Mouse (Mus musculus) cerebellum, adult 8-10 months (tissue): ENCODE data around the gene Prpsap1.
"Not testable (repeated sequence)": the region's sequence is repeated elsewhere in the genome, so short reads cannot be mapped to it uniquely, and the experiment has no call there.

Experiments used
- DNase-seq: peaks from one replicate; pipeline ENCODE4 v3.0.0; 2022

The Prpsap1 gene

DNA sequence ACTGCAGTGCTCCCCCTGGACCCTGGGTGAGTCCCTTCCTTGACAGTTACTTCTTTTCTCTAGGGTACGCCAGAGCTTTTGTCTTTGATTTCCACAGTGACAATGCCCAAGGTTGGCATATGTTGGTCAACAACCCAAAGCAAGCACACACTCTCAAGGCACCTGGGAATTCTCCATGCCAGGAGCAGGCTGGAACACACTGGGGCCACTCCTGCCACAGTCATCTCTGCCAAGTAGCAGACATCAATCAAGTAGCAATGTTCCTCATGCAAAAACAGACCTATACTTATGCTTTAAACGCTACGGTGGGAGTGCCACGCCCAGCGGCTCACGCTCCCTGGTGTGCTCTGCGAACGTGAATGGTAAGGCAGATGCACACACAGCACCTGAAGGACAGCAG is 13.0 kb downstream of the Prpsap1 start:
- DNase-seq, result no peak

- no peak for DNase-seq
Measured at GRCm38 (mm10) chr11:116479832-116480231, 14.2 kb downstream of the Prpsap1 start.

DNA sequence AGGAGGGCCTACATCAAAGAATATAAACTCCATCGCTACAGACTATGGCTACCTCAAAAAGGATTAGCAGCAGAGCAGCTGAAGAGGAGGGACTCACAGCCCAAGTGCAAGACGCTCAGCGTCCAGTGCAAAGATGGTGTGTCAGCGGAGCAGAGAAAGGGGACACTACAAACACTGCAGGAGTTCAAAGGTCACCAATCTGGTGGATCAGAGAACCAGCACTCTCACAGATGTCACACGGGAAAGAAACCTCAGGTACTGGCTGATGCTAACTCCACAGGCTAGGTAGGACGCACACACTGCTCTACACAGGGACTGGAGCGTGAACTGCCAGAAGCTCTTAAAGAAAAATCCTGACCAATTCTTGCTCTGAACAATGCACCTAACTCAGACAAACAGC is 15.0 kb downstream of the Prpsap1 start:
- DNase-seq, result no peak

DNA sequence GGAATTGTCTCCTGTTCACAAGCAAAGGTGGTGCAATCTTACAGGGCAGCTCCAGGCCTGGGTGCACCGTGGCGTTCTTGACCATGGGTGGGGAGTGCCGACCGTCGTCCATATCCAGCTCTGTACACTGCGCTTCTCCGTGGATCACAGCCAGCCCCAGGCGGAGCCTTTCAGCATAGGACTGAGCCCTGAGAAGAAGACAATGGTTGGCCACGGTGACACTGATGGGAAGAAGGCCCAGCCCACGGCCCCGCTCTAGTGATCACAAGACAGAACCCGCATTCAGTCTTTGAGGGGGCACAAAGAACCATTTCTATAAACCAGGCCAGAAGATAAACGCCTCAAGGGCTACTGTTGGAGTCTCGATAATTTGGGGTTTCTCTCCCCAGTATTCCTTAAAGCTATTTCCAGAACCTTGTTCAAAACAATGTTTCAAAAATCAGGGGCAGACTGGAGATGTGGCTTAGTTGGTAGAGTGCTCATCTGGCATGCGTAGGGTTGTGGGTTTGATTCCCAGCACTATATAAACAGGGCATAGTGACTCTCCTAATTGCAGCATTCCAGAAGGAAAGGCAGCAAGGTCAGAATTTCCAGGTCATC is 16.7 kb downstream of the Prpsap1 start:
- DNase-seq, result no peak

- no peak for DNase-seq
Measured at GRCm38 (mm10) chr11:116476696-116477095, 17.3 kb downstream of the Prpsap1 start.

GRCm38 (mm10) chr11:116476041-116476440 is 18.0 kb downstream of the Prpsap1 start:
- no peak for DNase-seq

GRCm38 (mm10) chr11:116472275-116472674 is 21.7 kb downstream of the Prpsap1 start:
- no peak for DNase-seq

GRCm38 (mm10) chr11:116470896-116471295 is 23.1 kb downstream of the Prpsap1 start:
- DNase-seq, result no peak

DNA sequence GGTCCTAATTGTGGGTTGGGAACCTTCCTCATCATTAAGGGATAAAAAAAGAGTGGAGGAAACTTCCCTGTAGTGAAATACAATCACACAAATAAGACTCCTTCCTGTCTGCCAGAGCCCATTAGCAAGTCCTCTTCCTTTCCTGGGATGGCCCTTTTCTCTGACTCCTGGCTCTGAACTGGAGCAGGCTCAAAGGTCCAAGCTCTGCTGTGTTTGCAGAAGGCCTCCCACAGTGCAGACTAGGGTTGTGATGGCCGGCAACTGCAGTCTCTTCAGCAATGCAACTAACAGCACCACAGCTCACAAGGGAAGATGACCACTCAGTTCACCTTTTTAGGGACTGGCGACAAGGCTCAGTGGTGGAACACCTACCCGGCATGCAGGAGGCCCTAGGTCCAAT is 23.8 kb downstream of the Prpsap1 start:
- DNase-seq, result no peak

DNA sequence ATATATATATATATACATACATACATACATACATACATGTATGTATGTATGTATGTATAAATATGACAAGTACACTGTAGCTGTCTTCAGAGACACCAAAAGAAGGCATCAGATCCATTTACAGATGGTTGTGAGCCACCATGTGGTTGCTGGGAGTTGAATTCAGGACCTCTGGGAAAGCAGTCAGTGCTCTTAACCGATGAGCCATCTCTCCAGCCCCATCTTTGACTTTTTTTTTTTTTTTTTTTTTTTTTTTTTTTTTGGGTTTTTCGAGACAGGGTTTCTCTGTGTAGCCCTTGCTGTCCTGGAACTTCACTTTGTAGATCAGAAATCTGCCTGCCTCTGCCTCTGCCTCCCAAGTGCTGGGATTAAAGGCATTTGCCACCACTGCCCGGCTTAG is 25.7 kb downstream of the Prpsap1 start:
- not testable (repeated sequence) for DNase-seq

GRCm38 (mm10) chr11:116466141-116466540 is 27.9 kb downstream of the Prpsap1 start, which contains the start of gene Qrich2:
Gene Qrich2 (minus strand): TSS chr11:116466241.
- no peak for DNase-seq

GRCm38 (mm10) chr11:116463833-116464232 is 30.2 kb downstream of the Prpsap1 start:
- DNase-seq, result peak; percentile 72

DNA sequence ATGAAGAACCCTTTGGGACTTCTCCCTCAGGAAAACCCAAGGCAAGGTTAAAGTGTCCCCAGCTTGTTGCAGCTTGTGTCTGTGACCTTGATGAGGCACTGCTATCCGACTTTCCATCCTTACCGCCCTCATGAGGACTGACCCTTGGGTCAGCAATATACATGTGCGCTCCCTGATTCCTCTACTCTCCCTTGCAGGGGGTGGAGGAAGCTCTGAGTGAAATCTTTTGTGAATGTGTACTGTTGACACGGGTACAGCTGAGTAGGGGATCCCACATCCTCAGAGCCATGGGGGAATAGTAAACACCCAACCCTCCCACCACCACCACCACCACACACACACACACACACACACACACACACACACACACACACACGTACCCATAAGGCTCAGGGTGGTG is 30.7 kb downstream of the Prpsap1 start:
- DNase-seq, result no peak

GRCm38 (mm10) chr11:116459786-116460185 is 34.2 kb downstream of the Prpsap1 start:
- DNase-seq, result no peak

DNA sequence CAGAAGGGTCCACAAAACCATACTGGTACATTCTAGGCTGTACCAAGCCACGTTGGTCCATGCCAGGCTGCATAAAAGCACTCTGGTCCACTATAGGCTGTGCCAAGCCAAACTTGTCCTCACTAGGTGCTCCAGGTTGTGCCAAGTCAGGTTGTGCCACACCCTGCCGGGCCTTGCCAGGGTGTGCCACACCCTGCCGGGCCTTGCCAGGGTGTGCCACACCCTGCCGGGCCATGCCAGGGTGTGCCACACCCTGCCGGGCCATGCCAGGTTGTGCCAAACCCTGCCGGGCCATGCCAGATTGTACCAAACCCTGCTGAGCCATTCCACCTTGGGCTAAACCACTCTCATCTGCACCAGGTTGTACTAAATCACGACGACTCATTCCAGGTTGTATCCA is 37.8 kb downstream of the Prpsap1 start:
- DNase-seq, result no peak

GRCm38 (mm10) chr11:116453889-116454288 is 40.1 kb downstream of the Prpsap1 start:
- DNase-seq, result no peak

- no peak for DNase-seq
Measured at GRCm38 (mm10) chr11:116449341-116449740, 44.7 kb downstream of the Prpsap1 start.

DNA sequence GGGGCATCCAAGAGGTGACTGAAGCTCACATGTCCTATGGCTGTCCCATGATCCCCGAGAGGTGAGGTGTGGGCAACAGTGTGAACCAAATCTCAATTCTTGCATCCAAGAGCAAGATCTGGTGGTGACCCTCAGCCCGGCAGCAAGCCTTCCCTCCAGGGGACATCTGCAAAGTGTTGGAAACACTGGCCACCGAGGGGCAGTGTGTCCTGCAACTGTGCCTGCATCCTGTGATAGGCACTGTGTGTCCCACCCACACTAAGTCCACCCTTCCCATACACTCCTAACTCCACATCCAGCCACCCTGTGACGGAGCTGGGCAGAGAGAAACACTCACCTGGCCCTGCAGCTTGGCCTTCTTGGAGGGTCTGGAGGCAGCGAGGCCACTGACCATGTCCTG is 46.2 kb downstream of the Prpsap1 start:
- no peak for DNase-seq

DNA sequence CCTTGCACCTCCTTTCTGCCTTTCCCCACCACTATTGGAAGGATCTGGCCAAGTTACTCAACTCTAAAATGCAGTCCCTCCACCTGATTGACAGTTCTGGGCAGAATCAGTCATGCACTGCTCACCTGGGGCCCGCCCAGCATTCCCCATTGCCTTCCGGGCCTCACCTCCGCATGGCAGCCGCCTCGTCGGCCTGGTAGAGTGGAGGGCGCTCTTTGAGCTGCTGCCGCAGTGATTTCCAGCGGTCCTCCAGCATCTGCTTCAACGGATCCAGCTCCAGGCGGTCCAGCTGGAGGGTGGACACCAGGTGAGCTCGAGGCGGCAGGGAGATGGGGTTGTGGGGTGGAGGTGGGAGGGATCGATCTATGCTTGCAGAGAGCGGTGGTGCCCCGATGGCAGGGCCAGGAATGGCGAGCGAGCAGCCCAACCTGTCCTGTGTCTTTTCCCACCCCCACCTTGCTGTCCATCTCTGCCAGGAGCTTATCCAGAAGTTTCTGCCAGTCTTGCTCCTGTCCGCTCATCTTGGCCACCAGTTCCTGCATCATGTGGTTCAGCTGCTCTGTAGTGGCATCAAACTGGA is 47.6 kb downstream of the Prpsap1 start:
- no peak for DNase-seq

DNA sequence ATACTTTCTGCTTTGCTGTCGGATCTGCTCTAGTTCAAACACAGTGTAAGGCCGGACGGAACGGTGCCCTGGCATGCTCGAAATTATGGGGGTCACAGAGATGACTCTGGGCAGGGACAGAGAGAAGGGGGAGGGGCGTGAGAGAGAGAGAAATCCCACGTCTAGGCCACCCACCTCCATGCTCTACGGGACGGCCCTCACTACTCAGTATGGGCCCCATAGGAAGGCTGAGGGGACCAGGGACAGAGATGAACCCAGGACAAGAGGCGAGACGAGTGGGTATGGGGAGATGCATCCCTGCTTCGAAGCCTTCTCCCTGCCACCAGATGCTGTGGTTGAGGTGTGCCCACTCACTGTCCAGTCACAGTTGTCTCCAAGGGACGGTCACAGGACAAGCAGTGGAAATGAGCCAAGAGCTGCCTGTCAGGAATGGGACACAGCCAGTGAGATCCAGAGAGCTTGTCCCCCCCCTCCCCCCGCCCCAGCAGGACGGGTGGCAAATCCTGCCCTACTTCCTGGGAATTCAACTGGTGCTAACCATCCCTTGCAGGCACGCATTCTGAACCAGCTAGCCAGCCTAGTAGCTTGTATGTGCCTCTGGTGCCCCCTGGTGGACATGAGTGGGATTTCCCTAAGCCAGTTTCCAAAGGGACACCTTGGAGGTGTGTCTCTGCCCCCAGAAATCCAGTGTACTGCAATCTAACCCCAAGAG is 48.2 kb downstream of the Prpsap1 start:
- DNase-seq, result peak; percentile 94

- DNase-seq, result no peak
Measured at GRCm38 (mm10) chr11:116443935-116444334, 50.1 kb downstream of the Prpsap1 start.

DNA sequence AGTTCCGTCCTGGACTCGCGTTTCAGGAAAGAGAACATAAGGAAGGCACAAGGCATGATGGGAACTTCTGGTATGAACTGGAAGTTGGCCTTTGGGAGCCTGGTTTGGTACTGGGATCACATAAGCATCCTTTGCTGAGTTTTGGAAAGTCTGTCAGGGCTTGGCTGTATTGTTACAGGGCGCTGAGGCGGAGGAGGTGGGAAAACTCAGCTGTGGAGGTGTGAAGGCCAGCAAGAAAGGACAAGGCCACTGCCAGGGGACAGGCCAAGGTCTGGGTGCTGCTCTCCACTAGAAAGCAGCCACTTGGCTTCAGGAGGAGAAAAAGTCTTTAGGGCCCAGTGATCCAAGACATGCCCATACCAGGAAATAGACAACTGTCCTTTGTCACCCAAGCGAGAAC is 50.7 kb downstream of the Prpsap1 start:
- DNase-seq, result no peak

- no peak for DNase-seq
Measured at GRCm38 (mm10) chr11:116442867-116443177, 51.2 kb downstream of the Prpsap1 start.

DNA sequence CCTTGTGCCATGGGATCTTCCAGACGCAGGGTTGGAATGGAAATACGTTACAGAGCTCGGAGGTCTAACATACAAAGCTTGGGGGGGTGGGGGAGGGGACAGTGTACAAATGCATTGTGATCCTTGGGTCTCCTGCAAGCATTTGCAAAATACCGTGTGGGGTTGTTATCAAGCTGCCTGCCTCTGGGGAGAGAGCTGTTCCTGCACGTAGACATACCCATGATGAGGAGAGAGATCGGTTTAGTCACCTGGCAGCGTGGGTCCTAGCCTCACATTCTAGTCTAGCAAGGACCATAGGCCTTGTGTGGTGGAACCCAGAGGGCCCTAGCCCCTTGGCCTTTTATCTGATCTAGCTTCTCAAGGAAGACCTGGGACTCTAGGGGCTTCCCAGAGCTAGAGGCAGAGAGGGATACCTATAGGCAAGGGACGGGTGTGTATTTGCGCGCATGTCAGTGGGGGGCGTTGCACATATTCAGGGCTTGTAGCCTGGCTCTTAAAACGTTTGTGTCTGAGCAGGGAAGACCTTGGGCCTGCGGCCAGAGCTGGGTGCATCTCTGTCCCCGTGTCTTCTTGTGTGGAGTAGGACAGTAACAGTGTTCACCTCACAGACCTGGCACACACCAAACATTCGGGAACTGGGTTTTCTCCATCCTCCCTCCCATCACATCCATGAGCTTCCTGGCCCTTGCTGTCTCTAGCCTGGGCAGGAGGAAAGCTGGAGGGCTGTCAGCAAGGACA is 51.7 kb downstream of the Prpsap1 start:
- no peak for DNase-seq
